Mouse (Mus musculus): Measurements from ENCODE around the gene Olfr835. TPM values are rescaled to one million over a fixed set of nuclear protein-coding genes. Genes with fewer than 3 reads are reported as not detected.

The Olfr835 gene
- not detected for polyA plus RNA-seq (2017; shearing (Covaris generic))

DNA sequence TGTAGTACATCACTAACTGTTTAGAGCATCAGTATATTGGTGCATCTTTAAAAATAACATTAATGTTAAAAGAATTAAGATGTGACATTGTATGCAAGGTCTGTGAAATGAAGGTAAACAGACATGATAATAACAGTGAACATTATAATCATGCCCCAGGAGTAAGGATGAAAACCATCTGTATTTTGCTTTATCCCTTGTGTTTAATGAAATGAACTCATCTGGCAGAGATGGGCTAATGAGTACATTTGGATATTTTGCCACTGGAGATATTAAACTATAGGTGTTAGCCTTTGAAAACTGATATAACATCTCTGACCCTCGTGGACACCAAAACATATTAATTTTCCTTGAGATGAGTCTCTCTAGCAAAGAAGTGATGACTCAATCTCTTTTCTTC lies at the start of gene Olfr835:
Gene Olfr835 (plus strand): TSS at position 301 of the 400 bp plus-strand sequence.
- no peak for ATAC-seq

DNA sequence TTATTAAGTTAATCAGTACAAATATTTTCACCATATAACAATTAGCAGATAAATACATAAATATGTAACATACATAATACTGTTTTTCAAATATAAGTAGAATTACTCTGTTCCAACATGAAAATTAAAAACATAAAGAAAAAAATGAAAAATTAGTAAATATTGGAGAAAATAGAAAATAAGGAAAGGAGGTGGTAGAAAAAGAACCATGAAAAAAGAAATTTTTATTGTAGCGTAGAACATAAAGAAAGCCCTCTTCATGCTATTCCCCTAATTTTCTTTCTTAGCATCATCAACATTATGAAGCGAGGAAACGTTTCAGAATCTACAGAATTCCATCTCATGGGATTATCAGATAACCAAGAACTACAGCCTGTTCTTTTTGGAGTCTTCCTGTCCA lies 44.8 kb upstream of the Olfr835 start, which contains the start of gene Olfr834:
Gene Olfr834 (plus strand): TSS at position 301 of the 400 bp plus-strand sequence.
- ATAC-seq, result no peak

DNA sequence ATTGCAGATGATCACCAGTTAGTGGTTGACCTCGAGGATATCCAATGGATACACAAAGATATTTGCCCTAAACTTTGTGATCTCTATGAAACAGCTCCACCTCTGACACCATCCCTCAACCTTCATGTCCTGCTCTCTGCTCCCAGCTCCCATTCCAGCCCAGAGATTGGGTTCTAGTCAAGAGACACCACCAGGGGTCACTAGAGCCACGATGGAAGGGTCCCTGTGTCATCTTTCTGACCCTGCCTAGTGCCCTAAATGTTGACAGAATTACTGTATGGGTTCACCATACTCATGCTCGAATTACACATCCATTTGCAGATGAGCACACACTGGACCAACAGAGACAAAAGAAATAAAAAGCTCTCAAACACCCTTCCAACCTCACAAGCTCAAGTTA lies 52.5 kb downstream of the Olfr835 start:
- ATAC-seq, result no peak

Other genes with a start within 250 kb of the Olfr835 start
- gene Olfr828, start 213.2 kb upstream of the Olfr835 start, polyA plus RNA-seq (2017; shearing (Covaris generic)), result not detected
- gene Olfr829, start 177.8 kb upstream of the Olfr835 start, polyA plus RNA-seq (2017; shearing (Covaris generic)), result not detected
- not detected for gene Olfr830, start 158.0 kb upstream of the Olfr835 start, polyA plus RNA-seq (2017; shearing (Covaris generic))
- not detected for gene Olfr832, start 95.6 kb upstream of the Olfr835 start, polyA plus RNA-seq (2017; shearing (Covaris generic))
- gene Olfr834, start 44.7 kb upstream of the Olfr835 start, polyA plus RNA-seq (2017; shearing (Covaris generic)), result not detected
- not detected for gene Olfr836, start 87.6 kb downstream of the Olfr835 start, polyA plus RNA-seq (2017; shearing (Covaris generic))
- gene Olfr837, start 103.6 kb downstream of the Olfr835 start, polyA plus RNA-seq (2017; shearing (Covaris generic)), result under 1 TPM in 1 of 2 experiments, not detected in 1; 0.32 TPM
- gene Olfr839-ps1, start 144.6 kb downstream of the Olfr835 start, polyA plus RNA-seq (2017; shearing (Covaris generic)), result under 1 TPM in 1 of 2 experiments, not detected in 1; 0.04 TPM
- gene Olfr843, start 219.3 kb downstream of the Olfr835 start, polyA plus RNA-seq (2017; shearing (Covaris generic)), result not detected